16 mouse cellular contexts compared by ENCODE assay signal in genomic region chr2:166322668-166323043, GRCm38 (mm10).
DNase-seq lines count a peak whose midpoint lies in the region; ATAC-seq and TF ChIP-seq lines count a peak whose summit lies in the region.
"Had no signal": no experiment of that assay in that cellular context is flagged by ENCODE, and none has a peak within 500 bp of the region (broad histone marks: within the 10 kb centered on the region; RNA-seq: fewer than 3 reads in every experiment).

No protein-coding gene starts in this region.

- DNase-seq in heart, embryonic 10.5 days (ENCODE audit: low spot score) = no peak
- DNase-seq in heart, adult 11 months = no peak
- DNase-seq in lung, postnatal 25 days (ENCODE audit: low spot score) = no peak
- no peak for DNase-seq in stomach, postnatal 0 days (ENCODE audit: low spot score)
- DNase-seq in cerebellum, postnatal 10 days = no peak
- DNase-seq in spleen, postnatal 10 days (ENCODE audit: low spot score in 2 of 2) = no peak
- DNase-seq: adrenal gland, adult 8-10 months; cerebellum, adult 9-11 months; gastrocnemius, postnatal 36 days; kidney, postnatal 10 days; liver, embryonic 13.5 days; lung, postnatal 4 days; right cerebral cortex, postnatal 14 days had no signal

- 28% methylated on average over 6 of the region's 6 CpGs for WGBS in heart, embryonic 10.5 days
- 29% methylated on average over 6 of the region's 6 CpGs for WGBS in lung, embryonic 15.5 days
- WGBS in intestine, embryonic 15.5 days = 46% methylated on average over 6 of the region's 6 CpGs
- WGBS in stomach, postnatal 0 days = 36% methylated on average over 6 of the region's 6 CpGs

- TF ChIP-seq EP300 in stomach, postnatal 0 days (optimal IDR thresholded peaks at IDR 0.05) = no peak

- H3K27me3 ChIP-seq in heart, embryonic 10.5 days (ENCODE audit: insufficient read depth, poor library complexity, severe bottlenecking) = no peaks in the 10 kb centered on the region
- H3K27me3 ChIP-seq in lung, embryonic 15.5 days = peaks cover 15% of the 10 kb centered on the region
- no peaks in the 10 kb centered on the region for H3K27me3 ChIP-seq in intestine, embryonic 15.5 days (replicated peaks)
- H3K27me3 ChIP-seq in stomach, postnatal 0 days (ENCODE audit: control insufficient read depth, insufficient read depth, low read length) = no peaks in the 10 kb centered on the region
- H3K27me3 ChIP-seq: liver, embryonic 13.5 days had no signal

- H3K4me3 ChIP-seq in heart, embryonic 10.5 days = no peak overlapping the region
- no peak overlapping the region for H3K4me3 ChIP-seq in lung, embryonic 15.5 days
- H3K4me3 ChIP-seq in intestine, embryonic 15.5 days (replicated peaks) = no peak overlapping the region
- H3K4me3 ChIP-seq in stomach, postnatal 0 days (ENCODE audit: low read depth, low read length) = no peak overlapping the region
- H3K4me3 ChIP-seq: liver, embryonic 13.5 days had no signal

- no peak for TF ChIP-seq CTCF in stomach, postnatal 0 days (IDR thresholded peaks at IDR 0.05; ENCODE audit: low read depth)

- H3K9ac ChIP-seq in lung, embryonic 15.5 days = no peak overlapping the region
- H3K9ac ChIP-seq in intestine, embryonic 15.5 days = no peak overlapping the region
- no peak overlapping the region for H3K9ac ChIP-seq in stomach, postnatal 0 days (ENCODE audit: low read length)
- H3K9ac ChIP-seq: liver, embryonic 13.5 days had no signal

- peaks cover 46% of the 10 kb centered on the region for H3K4me1 ChIP-seq in heart, embryonic 10.5 days
- H3K4me1 ChIP-seq in lung, embryonic 15.5 days = peaks cover 31% of the 10 kb centered on the region
- peaks cover 22% of the 10 kb centered on the region for H3K4me1 ChIP-seq in intestine, embryonic 15.5 days (replicated peaks)
- peaks cover 12% of the 10 kb centered on the region; the same call in 1 of the 2 replicates for H3K4me1 ChIP-seq in stomach, postnatal 0 days (replicated peaks; ENCODE audit: control insufficient read depth, insufficient read depth)
- H3K4me1 ChIP-seq: liver, embryonic 13.5 days had no signal

- H3K9me3 ChIP-seq in heart, embryonic 10.5 days = no peaks in the 10 kb centered on the region
- H3K9me3 ChIP-seq in lung, embryonic 15.5 days = no peaks in the 10 kb centered on the region
- H3K9me3 ChIP-seq in intestine, embryonic 15.5 days = no peaks in the 10 kb centered on the region
- no peaks in the 10 kb centered on the region for H3K9me3 ChIP-seq in stomach, postnatal 0 days (ENCODE audit: control insufficient read depth, low read length)
- H3K9me3 ChIP-seq: liver, embryonic 13.5 days had no signal

- H3K27ac ChIP-seq in heart, embryonic 10.5 days = peak overlapping the region; percentile 75
- H3K27ac ChIP-seq in lung, embryonic 15.5 days = peak overlapping the region; percentile 65
- H3K27ac ChIP-seq in intestine, embryonic 15.5 days = peak overlapping the region; percentile 74
- 0 out of 2 replicates have a peak overlapping the region, but pooled peaks have one; percentile 5 for H3K27ac ChIP-seq in stomach, postnatal 0 days (replicated peaks)
- H3K27ac ChIP-seq: liver, embryonic 13.5 days had no signal

- 0 out of 2 replicates have a peak, but pooled peaks have one; percentile 32 for ATAC-seq in lung, embryonic 15.5 days (ENCODE audit: borderline replicate concordance, extremely low read depth, low FRiP score, low TSS enrichment)
- ATAC-seq in intestine, embryonic 15.5 days = no peak
- no peak for ATAC-seq in stomach, postnatal 0 days (ENCODE audit: low FRiP score, low TSS enrichment)
- ATAC-seq: forebrain, embryonic 16.5 days had no signal

- no peaks in the 10 kb centered on the region for H3K36me3 ChIP-seq in heart, embryonic 10.5 days
- H3K36me3 ChIP-seq in lung, embryonic 15.5 days = no peaks in the 10 kb centered on the region
- no peaks in the 10 kb centered on the region for H3K36me3 ChIP-seq in intestine, embryonic 15.5 days
- no peaks in the 10 kb centered on the region for H3K36me3 ChIP-seq in stomach, postnatal 0 days (ENCODE audit: control insufficient read depth, insufficient read depth, low read length)
- H3K36me3 ChIP-seq: liver, embryonic 13.5 days had no signal

- H3K4me2 ChIP-seq in lung, embryonic 15.5 days = no peak overlapping the region
- H3K4me2 ChIP-seq in intestine, embryonic 15.5 days (replicated peaks) = no peak overlapping the region
- no peak overlapping the region for H3K4me2 ChIP-seq in stomach, postnatal 0 days (replicated peaks; ENCODE audit: low read depth)
- H3K4me2 ChIP-seq: liver, embryonic 13.5 days had no signal

Comparison
In these comparisons a context has a peak if more than half of its experiments do, and no peak if none do; other contexts are left out.
1. H3K27ac ChIP-seq: peak in every context shown above with its lines; median percentile 75 in heart, embryonic 10.5 days; 74 in intestine, embryonic 15.5 days; 65 in lung, embryonic 15.5 days; 5 in stomach, postnatal 0 days.